Mouse (Mus musculus): ENCODE results near the gene Unc13a. TPM values are rescaled to one million over a fixed set of nuclear protein-coding genes. Genes with fewer than 3 reads are reported as not detected.

Gene Unc13a
- polyA plus RNA-seq, 1 experiment, result not detected

DNA sequence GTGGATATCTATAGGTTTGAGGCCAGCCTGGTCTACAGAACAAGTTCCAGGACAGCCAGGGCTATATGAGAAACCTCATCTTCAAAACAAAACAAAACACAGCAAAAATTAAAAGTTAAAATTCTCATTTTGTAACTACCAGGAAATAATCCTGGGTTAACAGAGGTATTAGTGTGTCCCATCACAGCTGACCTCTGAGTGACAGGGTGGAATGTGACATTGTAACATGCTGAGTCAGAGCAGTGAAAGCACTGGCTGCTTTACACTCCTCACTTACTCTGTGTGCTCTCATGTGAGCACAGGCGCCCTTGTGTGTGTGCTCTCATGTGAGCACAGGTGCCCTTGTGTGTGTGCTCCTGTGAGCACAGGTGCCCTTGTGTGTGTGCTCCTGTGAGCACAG lies 96.5 kb downstream of the Unc13a start:
- 64% methylated on average over 1 of the region's 1 CpGs for WGBS
- TF ChIP-seq CTCF (IDR thresholded peaks at IDR 0.05; ENCODE audit: control insufficient read depth, insufficient read depth, low read length) (no peak), POLR2A (IDR thresholded peaks at IDR 0.05; ENCODE audit: borderline replicate concordance, control insufficient read depth, low read depth, low read length) (no peak)
- H3K4me1 ChIP-seq (ENCODE audit: control insufficient read depth, insufficient read depth, low read length), result peaks cover 3% of the 10 kb centered on the region
- H3K27ac ChIP-seq (ENCODE audit: control insufficient read depth, insufficient read depth, low read depth, low read length, poor library complexity), result no peak overlapping the region
- no peak overlapping the region for H3K4me3 ChIP-seq (replicated peaks; ENCODE audit: control insufficient read depth, low read depth, low read length)

DNA sequence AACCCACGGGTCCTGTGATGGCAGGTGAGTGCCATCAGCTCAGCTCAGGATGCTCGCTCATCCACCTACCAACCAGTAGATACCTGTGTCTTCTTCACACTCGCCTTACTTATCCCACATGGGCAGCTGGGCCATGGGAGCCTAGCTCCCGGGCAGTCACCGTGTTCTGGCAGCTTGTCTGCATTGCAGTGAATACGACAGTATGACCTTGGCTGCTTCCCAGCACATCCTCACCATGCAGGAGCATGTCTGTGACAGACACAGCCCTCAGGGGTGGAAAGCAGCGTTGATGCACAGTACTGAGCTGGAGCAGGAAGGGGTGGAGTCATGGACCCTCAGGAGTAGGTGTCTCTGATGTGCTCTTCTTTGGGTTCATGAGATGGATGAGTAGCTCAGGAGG lies 97.1 kb downstream of the Unc13a start:
- TF ChIP-seq POLR2A (IDR thresholded peaks at IDR 0.05; ENCODE audit: borderline replicate concordance, control insufficient read depth, low read depth, low read length), result no peak
- TF ChIP-seq CTCF (IDR thresholded peaks at IDR 0.05; ENCODE audit: control insufficient read depth, insufficient read depth, low read length), result no peak
- peaks cover 3% of the 10 kb centered on the region for H3K4me1 ChIP-seq (ENCODE audit: control insufficient read depth, insufficient read depth, low read length)
- WGBS, result 86% methylated on average over 7 of the region's 7 CpGs

More for the DNA sequence above, 97.1 kb downstream of the Unc13a start:
- Histone ChIP-seq H3K27ac (ENCODE audit: control insufficient read depth, insufficient read depth, low read depth, low read length, poor library complexity) (no peak overlapping the region), H3K4me3 (replicated peaks; ENCODE audit: control insufficient read depth, low read depth, low read length) (no peak overlapping the region)

Other genes with a start within 250 kb of the Unc13a start
- gene Abhd8, start 208.1 kb downstream of the Unc13a start, polyA plus RNA-seq (2011; ENCODE audit: insufficient read depth, insufficient read length, low replicate concordance, missing spikeins), result 3.9 and 9.1 TPM in 2 replicates
- gene Mrpl34, start 206.8 kb downstream of the Unc13a start, polyA plus RNA-seq (2011; ENCODE audit: insufficient read depth, insufficient read length, low replicate concordance, missing spikeins), result 24.3 and 42.9 TPM in 2 replicates
- 17.1 and 18.8 TPM in 2 replicates for gene Dda1, start 202.6 kb downstream of the Unc13a start, polyA plus RNA-seq (2011; ENCODE audit: insufficient read depth, insufficient read length, low replicate concordance, missing spikeins)
- 2.9 and 6.3 TPM in 2 replicates for gene Ano8, start 185.8 kb downstream of the Unc13a start, polyA plus RNA-seq (2011; ENCODE audit: insufficient read depth, insufficient read length, low replicate concordance, missing spikeins)
- gene Gtpbp3, start 183.7 kb downstream of the Unc13a start, polyA plus RNA-seq (2011; ENCODE audit: insufficient read depth, insufficient read length, low replicate concordance, missing spikeins), result 6.3 and 7.9 TPM in 2 replicates
- 13.7 and 20.5 TPM in 2 replicates for gene Plvap, start 160.0 kb downstream of the Unc13a start, polyA plus RNA-seq (2011; ENCODE audit: insufficient read depth, insufficient read length, low replicate concordance, missing spikeins)
- not detected in 2 replicates for gene Ccdc194, start 146.0 kb downstream of the Unc13a start, polyA plus RNA-seq (2011; ENCODE audit: insufficient read depth, insufficient read length, low replicate concordance, missing spikeins)
- 58.9 and 103 TPM in 2 replicates for gene Bst2, start 134.3 kb downstream of the Unc13a start, polyA plus RNA-seq (2011; ENCODE audit: insufficient read depth, insufficient read length, low replicate concordance, missing spikeins)
- 23.8 and 47.7 TPM in 2 replicates for gene Mvb12a, start 128.8 kb downstream of the Unc13a start, polyA plus RNA-seq (2011; ENCODE audit: insufficient read depth, insufficient read length, low replicate concordance, missing spikeins)
- gene Tmem221, start 112.9 kb downstream of the Unc13a start, polyA plus RNA-seq (2011; ENCODE audit: insufficient read depth, insufficient read length, low replicate concordance, missing spikeins), result 0.81 and 2.5 TPM in 2 replicates
- not detected in 2 replicates for gene Nxnl1, start 105.2 kb downstream of the Unc13a start, polyA plus RNA-seq (2011; ENCODE audit: insufficient read depth, insufficient read length, low replicate concordance, missing spikeins)
- 11.2 and 12.6 TPM in 2 replicates for gene Slc27a1, start 102.9 kb downstream of the Unc13a start, polyA plus RNA-seq (2011; ENCODE audit: insufficient read depth, insufficient read length, low replicate concordance, missing spikeins)
- 111 and 147 TPM in 2 replicates for gene Pgls, start 79.6 kb downstream of the Unc13a start, polyA plus RNA-seq (2011; ENCODE audit: insufficient read depth, insufficient read length, low replicate concordance, missing spikeins)
- gene Fam129c, start 74.1 kb downstream of the Unc13a start, polyA plus RNA-seq (2011; ENCODE audit: insufficient read depth, insufficient read length, low replicate concordance, missing spikeins), result 67.8 and 106 TPM in 2 replicates
- gene Colgalt1, start 60.8 kb downstream of the Unc13a start, polyA plus RNA-seq (2011; ENCODE audit: insufficient read depth, insufficient read length, low replicate concordance, missing spikeins), result 31.8 and 53.0 TPM in 2 replicates
- gene Jak3, start 4.5 kb upstream of the Unc13a start, polyA plus RNA-seq (2011; ENCODE audit: insufficient read depth, insufficient read length, low replicate concordance, missing spikeins), result 7.5 and 15.6 TPM in 2 replicates
- 10.2 and 16.7 TPM in 2 replicates for gene Insl3, start 17.5 kb upstream of the Unc13a start, polyA plus RNA-seq (2011; ENCODE audit: insufficient read depth, insufficient read length, low replicate concordance, missing spikeins)
- gene B3gnt3, start 30.0 kb upstream of the Unc13a start, polyA plus RNA-seq (2011; ENCODE audit: insufficient read depth, insufficient read length, low replicate concordance, missing spikeins), result 1.3 and 2.3 TPM in 2 replicates
- 79.3 and 144 TPM in 2 replicates for gene Fcho1, start 54.0 kb upstream of the Unc13a start, polyA plus RNA-seq (2011; ENCODE audit: insufficient read depth, insufficient read length, low replicate concordance, missing spikeins)
- gene Zfp709, start 210.3 kb upstream of the Unc13a start, polyA plus RNA-seq (2011; ENCODE audit: insufficient read depth, insufficient read length, low replicate concordance, missing spikeins), result 0.70 and 1.8 TPM in 2 replicates
- gene Zfp882, start 236.9 kb upstream of the Unc13a start, polyA plus RNA-seq (2011; ENCODE audit: insufficient read depth, insufficient read length, low replicate concordance, missing spikeins), result 1.1 and 1.9 TPM in 2 replicates
- 7.9 and 8.3 TPM in 2 replicates for gene Zfp617, start 236.9 kb upstream of the Unc13a start, polyA plus RNA-seq (2011; ENCODE audit: insufficient read depth, insufficient read length, low replicate concordance, missing spikeins)